Mouse (Mus musculus) MEL (cell line): Measurements from ENCODE around the gene Tmem139. TPM values are rescaled to one million over a fixed set of nuclear protein-coding genes. Genes with fewer than 3 reads are reported as not detected.

ENCODE experiments used
- DNase-seq: peaks from one replicate; pipeline ENCODE4 v3.0.0; 2011; ENCODE audit warnings: low read depth, low spot score
- H3K27ac ChIP-seq: 2 replicates; pipeline ENCODE4 v1.5.1; 2012; ENCODE audit warnings: low read depth, mild to moderate bottlenecking, control low read depth, low read length, moderate library complexity; ENCODE audit not compliant: control insufficient read depth
- H3K27me3 ChIP-seq, 2 experiments: fragments of 150-350 bp in 1 of 2; sonication (generic) in 1 of 2; 2 replicates each; pipeline ENCODE4 v1.6.1; 2012; ENCODE audit warnings: low read length in 2 of 2, mild to moderate bottlenecking in 2 of 2, improper control_type of control experiment in 1 of 2, moderate library complexity in 1 of 2; ENCODE audit not compliant: insufficient read depth in 2 of 2, control insufficient read depth in 1 of 2
- H3K36me3 ChIP-seq, 2 experiments: 2 replicates each; pipeline ENCODE4 v1.6.1; 2012 to 2014; ENCODE audit warnings: low read length in 2 of 2, improper control_type of control experiment in 1 of 2, inconsistent platforms in 1 of 2, mild to moderate bottlenecking in 1 of 2; ENCODE audit not compliant: insufficient read depth in 2 of 2, control insufficient read depth in 1 of 2
- H3K4me1 ChIP-seq, 2 experiments: fragments of 150-350 bp in 1 of 2; sonication (generic) in 1 of 2; 2 replicates each; pipeline ENCODE4 v1.6.1; 2012; ENCODE audit warnings: low read length in 2 of 2, improper control_type of control experiment in 1 of 2, mild to moderate bottlenecking in 1 of 2; ENCODE audit not compliant: insufficient read depth in 2 of 2, control insufficient read depth in 1 of 2
- H3K4me3 ChIP-seq, 2 experiments: fragments of 150-350 bp in 1 of 2; sonication (generic) in 1 of 2; 2 replicates each; pipeline ENCODE4 v1.5.1; 2012; ENCODE audit warnings: low read depth in 2 of 2, low read length in 2 of 2, mild to moderate bottlenecking in 2 of 2, moderate library complexity in 2 of 2, control low read depth in 1 of 2, improper control_type of control experiment in 1 of 2; ENCODE audit not compliant: control insufficient read depth in 1 of 2, insufficient read depth in 1 of 2
- H3K79me2 ChIP-seq: 2 replicates; pipeline ENCODE4 v1.6.1; 2012; ENCODE audit warnings: mild to moderate bottlenecking, low read length, moderate library complexity; ENCODE audit not compliant: control insufficient read depth, poor library complexity, insufficient read depth
- H3K9ac ChIP-seq: 2 replicates; pipeline ENCODE4 v1.6.1; 2012; ENCODE audit warnings: low read depth, mild to moderate bottlenecking, control low read depth, low read length, moderate library complexity; ENCODE audit not compliant: control insufficient read depth, poor library complexity, severe bottlenecking
- H3K9me3 ChIP-seq: fragments of 150-350 bp; sonication (generic); replicated peaks from 2 replicates; pipeline ENCODE4 v1.6.1; 2012; ENCODE audit warnings: mild to moderate bottlenecking, low read length, improper control_type of control experiment, moderate library complexity; ENCODE audit not compliant: insufficient read depth
- CTCF ChIP-seq, 3 experiments: IDR thresholded peaks in 2 of 3; conservative IDR thresholded peaks in 1 of 3; 2 replicates each; pipeline ENCODE4 v1.5.1; 2011 to 2012; ENCODE audit warnings: low read length in 3 of 3, low read depth in 2 of 3, mild to moderate bottlenecking in 2 of 3, improper control_type of control experiment in 1 of 3, inconsistent platforms in 1 of 3, mixed read lengths in 1 of 3, moderate library complexity in 1 of 3; ENCODE audit not compliant: control insufficient read depth in 1 of 3, insufficient read depth in 1 of 3, poor library complexity in 1 of 3, severe bottlenecking in 1 of 3
- EP300 ChIP-seq, 2 experiments: IDR thresholded peaks; 2 replicates each; pipeline ENCODE4 v1.6.1; 2011; ENCODE audit warnings: improper control_type of control experiment in 2 of 2, low read length in 2 of 2, low read depth in 1 of 2, mild to moderate bottlenecking in 1 of 2
- HCFC1 ChIP-seq: IDR thresholded peaks from 2 replicates; pipeline ENCODE4 v1.6.1; 2012; ENCODE audit warnings: low read depth, mild to moderate bottlenecking, inconsistent platforms, low read length, improper control_type of control experiment, moderate library complexity
- MAFK ChIP-seq: IDR thresholded peaks from 2 replicates; pipeline ENCODE4 v1.6.1; 2011; ENCODE audit warnings: low read depth, mild to moderate bottlenecking, low read length, improper control_type of control experiment, borderline replicate concordance
- MXI1 ChIP-seq: IDR thresholded peaks from 2 replicates; pipeline ENCODE4 v1.6.1; 2011; ENCODE audit warnings: mild to moderate bottlenecking, low read depth, low read length, improper control_type of control experiment
- MYC ChIP-seq: IDR thresholded peaks from 2 replicates; pipeline ENCODE4 v1.6.1; 2011; ENCODE audit warnings: low read depth, mild to moderate bottlenecking, low read length, improper control_type of control experiment, moderate library complexity
- POLR2AphosphoS5 ChIP-seq: IDR thresholded peaks from 2 replicates; pipeline ENCODE4 v1.6.1; 2012; ENCODE audit warnings: low read depth, borderline replicate concordance, mild to moderate bottlenecking, inconsistent platforms, low read length, moderate library complexity, mixed read lengths
- RCOR1 ChIP-seq: IDR thresholded peaks from 2 replicates; pipeline ENCODE4 v1.6.1; 2012; ENCODE audit warnings: low read depth, mild to moderate bottlenecking, inconsistent platforms, low read length, improper control_type of control experiment
- SMC3 ChIP-seq: IDR thresholded peaks from 2 replicates; pipeline ENCODE4 v1.6.1; 2011; ENCODE audit warnings: low read depth, low read length, improper control_type of control experiment
- USF1 ChIP-seq: IDR thresholded peaks from 2 replicates; pipeline ENCODE4 v1.6.1; 2014; ENCODE audit warnings: low read depth, mild to moderate bottlenecking, inconsistent platforms, low read length, improper control_type of control experiment, moderate library complexity
- polyA plus RNA-seq, 2 experiments: library from polyadenylated mRNA; stranded (reverse) in 1 of 2; unstranded in 1 of 2; fragments of >175 nt in 1 of 2; fragments of >200 nt in 1 of 2; gene quantifications; 2 replicates each; pipeline versions ENCODE4 v1.2.1 to v1.2.4; 2012; ENCODE audit warnings: low replicate concordance in 2 of 2, low read depth in 1 of 2; ENCODE audit not compliant: insufficient read length in 2 of 2, insufficient read depth in 1 of 2, missing spikeins in 1 of 2
- total RNA-seq: library from RNA; depleted of rRNA; stranded (reverse); fragments of 300-350 nt; gene quantifications from 2 replicates; pipeline ENCODE4 v1.2.3, GENCODE M21; 2012; rRNA removed

The Tmem139 gene
- total and polyA plus RNA-seq, 3 experiments, result 0.08 TPM; not detected in 2

- Histone ChIP-seq H3K4me3 (no peak overlapping the region), H3K36me3 (peaks cover 0 to 16% of the 10 kb centered on the region in 2 experiments; a peak in 2 of 4 replicates), H3K79me2 (no peaks in the 10 kb centered on the region), H3K9ac (no peak overlapping the region), H3K27ac (no peak overlapping the region), H3K4me1 (peaks cover 3 to 11% of the 10 kb centered on the region in 2 experiments; a peak in 3 of 4 replicates), H3K9me3 (no peaks in the 10 kb centered on the region), H3K27me3 (no peaks in the 10 kb centered on the region)
- TF ChIP-seq HCFC1, result no peak
- peak in 2 of 3 experiments; percentile 14 to 25; a peak in 3 of 6 replicates for TF ChIP-seq CTCF (IDR thresholded peaks at IDR 0.05 in 2 of 3, conservative IDR thresholded peaks at IDR 0.05 in 1 of 3; ENCODE audit: control insufficient read depth in 1 of 3, insufficient read depth in 1 of 3, low read depth in 2 of 3, low read length in 3 of 3, poor library complexity in 1 of 3, severe bottlenecking in 1 of 3)
- 0 out of 2 replicates have a peak, but pooled peaks have one; percentile 4 for TF ChIP-seq SMC3
- no peak for TF ChIP-seq MAFK
- TF ChIP-seq USF1, result no peak
- TF ChIP-seq EP300 (IDR thresholded peaks at IDR 0.05; ENCODE audit: low read depth in 1 of 2, low read length in 2 of 2), result no peak
- no peak for TF ChIP-seq POLR2AphosphoS5
- TF ChIP-seq MYC, result no peak
- no peak for DNase-seq
These were observed 48.1 kb downstream of the Tmem139 start for GRCm38 (mm10) chr6:42309816-42310378.

- Histone ChIP-seq H3K9me3 (no peaks in the 10 kb centered on the region), H3K79me2 (no peaks in the 10 kb centered on the region), H3K27ac (no peak overlapping the region), H3K36me3 (peaks cover 0 to 16% of the 10 kb centered on the region in 2 experiments; a peak in 2 of 4 replicates), H3K4me3 (no peak overlapping the region), H3K27me3 (no peaks in the 10 kb centered on the region), H3K9ac (no peak overlapping the region), H3K4me1 (peaks cover 3 to 11% of the 10 kb centered on the region in 2 experiments; a peak in 3 of 4 replicates)
- peak; percentile 75 for DNase-seq
- TF ChIP-seq MXI1 (no peak), EP300 (IDR thresholded peaks at IDR 0.05; ENCODE audit: low read depth in 1 of 2, low read length in 2 of 2) (peak in 1 of 2 experiments; percentile 75; a peak in 2 of 4 replicates), RCOR1 (0 out of 2 replicates have a peak, but pooled peaks have one; percentile 35)
These were observed 48.8 kb downstream of the Tmem139 start for GRCm38 (mm10) chr6:42310427-42311053.

Other genes starting within 250 kb of the Tmem139 start
- not detected in 2 replicates for gene Sva, start 223.6 kb upstream of the Tmem139 start, total RNA-seq
- gene Sva, start 223.6 kb upstream of the Tmem139 start, polyA plus RNA-seq, result not detected
- gene Tas2r139, start 121.0 kb upstream of the Tmem139 start, total RNA-seq, result not detected in 2 replicates
- not detected for gene Tas2r139, start 121.0 kb upstream of the Tmem139 start, polyA plus RNA-seq
- gene Tas2r144, start 46.6 kb upstream of the Tmem139 start, total RNA-seq, result not detected in 2 replicates
- not detected for gene Tas2r144, start 46.6 kb upstream of the Tmem139 start, polyA plus RNA-seq
- gene Gstk1, start 16.0 kb upstream of the Tmem139 start, total RNA-seq, result 1.2 and 1.4 TPM in 2 replicates
- gene Gstk1, start 16.0 kb upstream of the Tmem139 start, polyA plus RNA-seq, result 1 to 10 TPM in 1 of 2 experiments, not detected in 1; 1.2 TPM
- 21.3 and 22.2 TPM in 2 replicates for gene Casp2, start 3.0 kb downstream of the Tmem139 start, total RNA-seq
- 10 to 100 TPM in 1 of 2 experiments, not detected in 1; 42.3 TPM for gene Casp2, start 3.0 kb downstream of the Tmem139 start, polyA plus RNA-seq
- 0.04 and 0.10 TPM in 2 replicates for gene Clcn1, start 24.7 kb downstream of the Tmem139 start, total RNA-seq
- gene Clcn1, start 24.7 kb downstream of the Tmem139 start, polyA plus RNA-seq, result under 1 TPM in 1 of 2 experiments, not detected in 1; 0.22 TPM
- not detected in 2 replicates for gene Fam131b, start 62.7 kb downstream of the Tmem139 start, total RNA-seq
- under 1 TPM in 1 of 2 experiments, not detected in 1; 0.06 TPM for gene Fam131b, start 62.7 kb downstream of the Tmem139 start, polyA plus RNA-seq
- 7.0 and 7.5 TPM in 2 replicates for gene Zyx, start 87.7 kb downstream of the Tmem139 start, total RNA-seq
- 10 to 100 TPM in 1 of 2 experiments, not detected in 1; 48.4 TPM for gene Zyx, start 87.7 kb downstream of the Tmem139 start, polyA plus RNA-seq
- not detected in 2 replicates for gene Epha1, start 111.3 kb downstream of the Tmem139 start, total RNA-seq
- under 1 TPM in 1 of 2 experiments, not detected in 1; 0.04 TPM for gene Epha1, start 111.3 kb downstream of the Tmem139 start, polyA plus RNA-seq
- not detected in 2 replicates for gene Tas2r143, start 138.3 kb downstream of the Tmem139 start, total RNA-seq
- not detected for gene Tas2r143, start 138.3 kb downstream of the Tmem139 start, polyA plus RNA-seq
- gene Tas2r135, start 143.5 kb downstream of the Tmem139 start, total RNA-seq, result not detected in 2 replicates
- not detected for gene Tas2r135, start 143.5 kb downstream of the Tmem139 start, polyA plus RNA-seq
- gene Tas2r126, start 172.6 kb downstream of the Tmem139 start, total RNA-seq, result not detected in 2 replicates
- gene Tas2r126, start 172.6 kb downstream of the Tmem139 start, polyA plus RNA-seq, result not detected
- not detected in 2 replicates for gene Olfr458, start 203.2 kb downstream of the Tmem139 start, total RNA-seq
- not detected for gene Olfr458, start 203.2 kb downstream of the Tmem139 start, polyA plus RNA-seq
- not detected in 2 replicates for gene Olfr457, start 214.4 kb downstream of the Tmem139 start, total RNA-seq
- gene Olfr457, start 214.4 kb downstream of the Tmem139 start, polyA plus RNA-seq, result not detected
- not detected in 2 replicates for gene Olfr456, start 225.2 kb downstream of the Tmem139 start, total RNA-seq
- gene Olfr456, start 225.2 kb downstream of the Tmem139 start, polyA plus RNA-seq, result not detected